Mouse (Mus musculus) c-Kit-positive CD71-positive TER-119-positive erythroid progenitor cells, embryonic 14.5 days (primary cell): ENCODE results near the gene Otub1.

ENCODE experiments used
- DNase-seq: peaks from one replicate; pipeline ENCODE4 v3.0.0-alpha.2; 2013; ENCODE audit warnings: low spot score

Otub1 gene

DNA sequence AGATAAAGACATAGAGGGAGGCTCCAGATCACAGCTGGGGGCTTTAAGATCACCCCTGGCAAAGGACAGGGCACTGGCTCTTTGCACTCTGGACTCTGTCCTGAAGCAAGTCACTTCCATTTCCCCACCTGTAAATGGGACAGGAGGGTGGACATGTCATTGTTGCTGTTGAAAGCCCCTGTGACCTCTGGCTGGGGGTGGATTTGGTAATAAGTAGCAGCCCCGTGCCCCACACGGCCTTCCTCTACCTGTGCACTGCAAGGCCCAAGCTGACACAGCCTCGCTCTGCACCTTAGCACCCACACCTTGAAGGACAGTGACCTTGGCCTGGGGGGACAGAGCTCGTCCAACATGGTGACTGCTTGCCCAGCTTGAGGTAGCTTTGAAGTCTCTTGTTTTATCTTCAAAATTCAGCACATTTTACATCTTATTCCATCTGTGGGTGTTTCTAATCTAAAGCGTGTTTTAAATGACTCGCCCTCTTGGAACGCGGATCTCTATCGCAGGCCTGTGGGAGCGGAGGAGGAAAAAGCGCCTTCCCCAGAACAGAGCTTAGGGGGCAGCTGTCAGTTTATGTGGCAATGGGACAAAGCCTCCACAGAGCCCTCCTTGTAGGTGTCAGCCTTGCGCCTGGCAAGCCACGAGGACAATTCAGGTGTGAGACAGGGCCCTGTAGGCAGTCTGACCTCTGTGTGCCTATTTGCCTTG, 28.2 kb downstream of the Otub1 start:
- DNase-seq, result no peak

- no peak for DNase-seq
Observed at GRCm38 (mm10) chr19:7176041-7176696, 29.9 kb downstream of the Otub1 start.

DNA sequence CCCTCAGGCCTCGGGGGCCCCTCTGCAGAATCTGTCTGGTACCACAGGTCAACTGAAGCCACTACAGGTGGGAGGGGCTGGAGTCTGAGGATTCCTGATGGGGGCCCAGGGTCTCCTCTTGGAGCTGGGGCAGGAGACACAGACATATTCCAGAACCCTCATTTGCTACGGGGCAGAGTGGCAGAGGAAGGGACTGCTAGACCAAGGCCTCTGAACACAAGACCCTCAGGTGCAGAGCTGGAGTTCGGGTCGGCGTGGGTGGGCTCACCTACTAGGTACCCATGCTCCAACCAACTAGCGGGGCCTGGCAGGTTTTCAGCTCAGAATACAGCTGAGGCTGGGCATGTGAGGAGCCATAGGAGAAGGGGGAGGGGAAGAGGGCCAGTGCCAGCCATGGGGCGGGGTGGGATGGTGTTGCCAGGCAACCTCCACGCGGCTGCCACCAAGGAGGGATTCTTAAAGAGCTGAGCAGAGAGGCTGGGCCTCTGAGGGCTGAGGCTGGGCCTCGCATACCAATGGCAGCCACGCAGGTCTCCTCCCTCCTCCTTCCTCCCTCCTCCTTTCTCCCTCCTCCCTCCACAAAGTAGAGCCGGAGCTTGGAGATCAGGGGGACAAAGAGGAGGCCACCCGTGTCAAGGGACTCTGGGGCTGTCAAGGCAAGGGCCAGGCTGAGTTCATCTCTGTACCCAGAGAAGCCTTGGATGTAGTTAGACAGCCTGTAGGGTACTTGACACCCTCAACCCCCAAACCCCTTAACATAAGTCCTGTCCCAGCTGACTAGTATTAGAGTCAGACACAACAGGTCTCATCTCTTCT, 33.9 kb downstream of the Otub1 start:
- no peak for DNase-seq

DNA sequence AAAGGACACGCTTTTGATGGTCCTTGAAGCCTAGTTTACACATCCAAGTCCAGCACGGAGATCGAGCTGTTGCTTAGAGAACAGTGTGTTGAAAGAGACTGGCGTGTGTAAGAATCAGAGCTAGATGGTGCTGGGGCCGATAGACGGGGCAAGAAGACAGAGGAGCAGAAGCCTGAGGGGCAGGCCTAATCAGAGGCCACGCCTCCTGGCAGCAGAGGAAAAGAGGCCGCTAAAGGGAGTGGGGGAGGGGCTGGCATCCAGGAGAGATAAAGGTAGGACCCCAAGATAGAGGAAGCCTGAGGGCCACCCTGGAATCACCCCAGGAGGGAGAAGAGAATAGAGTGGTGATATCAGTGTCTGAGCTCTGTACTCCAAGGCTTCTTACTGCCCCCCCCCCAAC, 34.7 kb downstream of the Otub1 start:
- no peak for DNase-seq

DNA sequence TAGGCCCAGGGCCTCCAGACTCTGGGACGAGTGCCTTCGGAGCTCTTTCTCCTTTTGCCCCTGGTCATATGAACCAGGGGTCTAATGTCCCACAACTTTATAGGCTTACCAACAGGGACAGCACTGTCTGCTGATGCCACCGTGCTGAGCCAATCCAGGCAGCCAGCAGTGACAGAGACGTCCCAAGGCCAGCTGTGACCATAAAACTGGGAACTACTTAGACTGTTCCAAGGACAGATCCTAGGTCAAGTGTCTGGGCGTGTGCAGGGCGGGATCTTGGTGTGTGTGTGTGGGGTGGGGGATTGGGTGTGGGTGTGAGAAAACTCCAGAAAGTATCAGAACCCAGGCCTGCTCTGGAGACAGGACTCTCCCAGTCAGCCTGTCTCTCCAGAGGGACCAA, 35.2 kb downstream of the Otub1 start:
- DNase-seq, result no peak

- DNase-seq, result no peak
Observed at GRCm38 (mm10) chr19:7168423-7168822, 37.7 kb downstream of the Otub1 start.

DNA sequence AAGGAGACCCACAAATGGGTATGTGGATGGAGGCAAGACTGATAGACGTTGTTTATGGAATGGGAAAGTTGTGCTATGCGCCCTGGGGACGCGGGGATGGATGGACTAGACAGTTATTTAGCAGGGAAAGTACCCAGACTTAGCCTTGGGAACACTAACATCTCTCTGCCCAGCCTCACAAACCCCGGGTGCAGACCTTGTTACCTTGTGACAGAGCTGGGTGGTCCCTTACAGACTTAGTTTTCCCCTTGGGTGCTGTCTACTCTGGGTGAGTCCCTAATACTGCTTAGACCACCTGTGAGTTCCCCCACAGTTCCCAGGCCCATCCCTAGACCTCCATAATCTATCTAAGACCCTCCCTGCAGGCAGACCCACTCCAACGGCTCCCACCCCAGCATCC, 39.3 kb downstream of the Otub1 start:
- no peak for DNase-seq

- DNase-seq, result no peak
Observed at GRCm38 (mm10) chr19:7166200-7166711, 39.9 kb downstream of the Otub1 start.

DNA sequence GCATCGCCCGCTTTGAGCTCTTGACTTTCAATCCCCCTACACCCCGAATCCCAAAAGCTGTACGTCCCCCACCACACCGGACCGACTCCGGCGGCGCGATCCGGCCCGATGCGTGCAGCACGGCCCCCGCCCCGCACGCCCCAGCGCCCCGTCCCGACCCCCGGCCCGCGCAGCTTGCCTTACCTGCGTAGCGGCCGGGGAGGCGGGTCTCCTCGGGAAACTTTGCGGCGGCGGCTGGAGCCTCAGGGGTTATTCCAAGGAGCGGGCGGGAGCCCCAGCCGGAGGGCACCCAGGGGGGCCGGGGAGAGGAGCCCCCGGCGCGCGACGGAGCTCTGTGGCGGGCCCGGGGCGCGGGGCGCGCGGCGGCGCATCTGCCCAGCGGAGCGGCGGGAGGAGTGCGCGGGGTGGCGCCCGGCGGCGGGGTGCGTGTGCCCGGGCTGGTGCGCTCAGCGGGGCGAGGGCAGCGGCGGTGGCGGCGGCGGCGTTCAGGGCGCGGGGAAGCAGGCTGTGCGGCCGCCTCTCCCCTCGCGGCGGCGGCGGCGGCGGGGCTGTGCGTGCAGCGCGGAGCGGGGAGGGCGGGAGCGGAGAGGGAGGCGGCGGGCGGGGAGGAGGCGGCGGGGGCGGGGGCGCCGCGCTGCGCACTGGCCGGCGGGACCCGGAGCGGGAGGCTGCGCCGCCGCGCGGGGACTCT, 40.5 kb downstream of the Otub1 start:
- DNase-seq, result no peak

- DNase-seq, result no peak
Observed at GRCm38 (mm10) chr19:7164820-7165323, 41.2 kb downstream of the Otub1 start.

- no peak for DNase-seq
Observed at GRCm38 (mm10) chr19:7164238-7164637, 41.9 kb downstream of the Otub1 start.

- DNase-seq, result no peak
Observed at GRCm38 (mm10) chr19:7161064-7161463, 45.1 kb downstream of the Otub1 start.

GRCm38 (mm10) chr19:7160151-7160906, 45.8 kb downstream of the Otub1 start:
- DNase-seq, result no peak

- no peak for DNase-seq
Observed at GRCm38 (mm10) chr19:7157734-7158133, 48.4 kb downstream of the Otub1 start.

GRCm38 (mm10) chr19:7155196-7155595, 50.9 kb downstream of the Otub1 start:
- DNase-seq, result no peak

DNA sequence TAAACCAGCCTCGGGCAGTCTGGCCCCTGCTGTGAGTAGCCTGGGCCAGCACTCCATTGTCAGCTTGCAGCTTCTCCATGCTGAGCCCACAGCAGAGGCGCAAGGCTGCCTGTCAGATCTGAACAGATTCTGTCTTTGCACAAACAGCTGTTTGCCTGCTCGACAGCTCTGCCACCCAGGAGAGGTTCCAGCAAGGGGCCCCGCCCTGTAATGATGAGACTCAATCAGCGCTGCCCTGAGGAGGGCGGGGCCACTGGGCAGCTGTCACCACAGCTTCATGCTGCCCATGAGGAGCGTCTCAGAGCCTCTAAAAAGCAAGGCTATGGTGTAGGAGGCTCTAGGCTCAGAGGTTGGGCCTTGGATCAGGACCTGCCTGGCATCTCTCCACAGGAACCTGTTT, 52.9 kb downstream of the Otub1 start:
- no peak for DNase-seq

DNA sequence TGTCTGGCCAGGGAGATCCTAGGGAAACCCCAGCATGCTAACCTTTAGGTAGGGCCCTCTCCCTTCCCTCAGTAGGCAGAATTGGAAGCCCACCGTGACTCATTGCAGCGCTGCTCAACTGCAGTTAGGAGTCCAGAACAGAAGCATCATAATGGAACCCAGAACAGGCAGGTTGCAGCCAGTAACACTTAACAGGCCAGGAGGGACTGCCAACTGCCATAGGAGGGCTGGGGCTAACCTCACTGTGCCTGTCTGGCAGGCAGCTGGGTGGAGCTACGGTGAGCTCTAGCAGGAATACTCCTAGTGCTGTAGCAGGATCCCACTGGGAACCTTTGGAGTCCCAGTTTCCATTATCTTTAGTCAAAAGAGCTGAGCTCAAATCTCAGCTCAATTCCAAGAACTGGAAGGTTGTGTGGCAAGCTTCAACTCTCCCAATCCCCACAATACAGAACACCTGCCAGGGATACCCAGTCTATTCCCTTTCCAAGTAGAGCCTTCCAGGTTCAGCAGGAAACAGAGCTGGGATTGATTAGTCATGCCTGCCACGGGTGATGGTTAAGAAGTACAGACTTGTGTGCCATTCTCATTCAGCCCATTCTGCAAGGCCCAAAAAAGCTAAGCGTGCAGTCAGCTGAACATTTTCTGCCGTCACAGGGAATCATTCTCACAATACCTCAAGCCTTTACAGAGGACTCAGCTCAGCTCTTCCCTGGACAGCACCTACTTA, 54.0 kb downstream of the Otub1 start:
- no peak for DNase-seq

- no peak for DNase-seq
Observed at GRCm38 (mm10) chr19:7151300-7151926, 54.7 kb downstream of the Otub1 start.

DNA sequence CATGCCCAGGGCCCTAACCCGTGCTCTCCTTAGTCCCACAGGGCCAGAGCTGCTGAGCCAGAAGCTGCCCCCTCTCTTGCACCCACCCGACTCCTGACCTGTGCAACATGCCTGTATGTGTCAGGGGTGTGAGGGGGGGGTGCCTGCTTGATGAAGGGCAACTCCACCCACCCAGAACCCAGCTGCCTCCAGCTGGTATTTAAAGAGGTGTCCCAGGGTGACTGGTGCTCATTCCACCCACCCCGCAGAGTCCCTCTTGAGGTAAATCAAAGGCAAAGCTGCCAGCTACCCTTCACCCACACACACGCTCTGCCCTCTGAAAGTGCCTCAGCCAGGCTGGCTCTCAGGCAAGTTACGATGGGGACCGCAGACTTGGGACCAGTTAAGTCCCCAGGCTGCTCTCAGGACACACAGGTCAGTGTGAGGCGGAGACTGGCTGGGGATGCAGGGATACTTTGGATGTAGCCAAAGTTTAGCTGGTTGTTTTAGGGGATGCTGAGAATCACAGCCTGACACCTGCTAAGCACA, 56.9 kb downstream of the Otub1 start:
- no peak for DNase-seq
